Mouse (Mus musculus) small intestine, adult 2 months (tissue): ENCODE measurements around the gene Rgl2.

Experiments
- CTCF ChIP-seq: fragments of 200-500 bp; IDR thresholded peaks from 2 replicates; pipeline ENCODE4 v1.5.1; 2012; ENCODE audit warnings: low read depth, mild to moderate bottlenecking, control low read depth, inconsistent platforms, low read length, moderate library complexity, mixed read lengths; ENCODE audit not compliant: insufficient replicate concordance, insufficient read length; ENCODE audit errors: extremely low read depth
- POLR2A ChIP-seq: fragments of 200-500 bp; IDR thresholded peaks from 2 replicates; pipeline ENCODE4 v1.6.1; 2012; ENCODE audit warnings: low read depth, mild to moderate bottlenecking, control low read depth, inconsistent platforms, low read length, moderate library complexity

DNA sequence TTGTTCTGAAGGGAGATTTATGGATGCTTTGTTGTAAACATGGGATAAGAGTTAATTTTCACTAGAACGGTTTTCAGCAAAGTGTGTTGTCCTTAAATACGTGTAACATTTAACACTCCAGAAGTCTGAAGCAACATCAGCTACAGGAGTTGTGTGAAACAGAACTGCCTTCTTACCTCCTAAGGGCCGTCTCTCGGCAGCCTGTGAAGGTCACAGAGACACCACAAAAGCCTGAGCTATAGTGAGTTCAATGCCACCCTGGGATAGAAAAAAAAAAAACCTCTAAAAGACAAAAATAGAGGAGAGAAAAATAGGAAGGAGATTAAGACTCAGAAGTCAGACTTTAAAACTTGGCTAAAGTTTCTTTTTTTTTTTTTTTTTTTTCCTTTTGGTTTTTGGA is 27.3 kb upstream of the Rgl2 start:
- no peak for TF ChIP-seq CTCF
- TF ChIP-seq POLR2A: no peak
